ENCODE assay signal across 15 mouse cellular contexts in the genomic region with DNA sequence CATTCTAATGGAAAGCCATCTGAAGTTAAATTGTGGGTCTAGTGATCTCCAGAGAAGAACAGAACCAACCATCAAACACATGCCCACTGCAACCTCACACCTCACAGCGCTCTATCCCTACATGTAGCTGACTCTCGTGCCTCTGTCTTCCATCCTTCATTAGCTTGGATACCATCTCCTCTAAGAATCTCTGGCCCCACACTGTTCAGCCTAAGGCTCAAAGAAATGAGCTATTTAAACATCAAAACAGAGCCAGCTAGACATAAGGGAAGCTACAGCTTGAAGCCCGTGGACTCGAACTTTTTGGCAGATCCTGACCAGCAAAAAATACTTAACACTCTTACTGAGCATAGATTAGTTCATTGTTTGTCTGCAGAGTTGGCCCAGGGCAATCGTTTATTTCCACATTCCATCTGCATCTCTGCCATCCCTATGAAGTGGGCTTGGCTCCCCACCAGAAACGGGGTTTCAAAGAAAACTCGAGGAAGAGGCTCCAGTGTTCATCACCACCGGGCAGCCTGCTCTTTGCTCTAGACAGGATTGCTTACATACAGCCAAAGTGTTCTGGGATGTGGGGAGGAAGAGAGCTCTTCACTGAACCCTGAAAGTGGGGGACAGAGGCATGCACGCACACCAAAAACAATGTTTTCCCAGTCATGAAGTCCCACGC.
DNase-seq lines count a peak whose midpoint lies in the region; ATAC-seq and TF ChIP-seq lines count a peak whose summit lies in the region.
"Had no signal": no experiment of that assay in that cellular context is flagged by ENCODE, and none has a peak within 500 bp of the region (broad histone marks: within the 10 kb centered on the region; RNA-seq: fewer than 3 reads in every experiment).

No protein-coding gene starts in this region.

- H3K27me3 ChIP-seq in lung, embryonic 14.5 days (ENCODE audit: insufficient read depth, low read length), result no peaks in the 10 kb centered on the region
- no peaks in the 10 kb centered on the region for H3K27me3 ChIP-seq in forebrain, embryonic 16.5 days (replicated peaks; ENCODE audit: control insufficient read depth, insufficient read depth, low read length)
- H3K27me3 ChIP-seq: heart, embryonic 13.5 days; midbrain, embryonic 12.5 days had no signal

- DNase-seq in gastrocnemius, adult 2 months, result peak; percentile 24
- DNase-seq in gastrocnemius, adult 8-10 months (ENCODE audit: low spot score in 2 of 2), result no peak
- DNase-seq in lung, embryonic 14.5 days, result peak; percentile 75
- DNase-seq in lung, postnatal 36 days, result no peak
- DNase-seq in NIH3T3 (ENCODE audit: low read depth), result peak; percentile 21
- DNase-seq in kidney, postnatal 10 days, result no peak
- DNase-seq: adrenal gland, adult 8-10 months; cerebellum, adult 2 months; gastrocnemius, postnatal 36 days; heart, postnatal 4 days; liver had no signal

- 0 out of 2 replicates have a peak, but pooled peaks cover 7% of the 10 kb centered on the region for H3K4me1 ChIP-seq in lung, embryonic 14.5 days (ENCODE audit: insufficient read depth)
- peaks cover 6% of the 10 kb centered on the region for H3K4me1 ChIP-seq in forebrain, embryonic 16.5 days (replicated peaks; ENCODE audit: control insufficient read depth, insufficient read depth, low read length)
- H3K4me1 ChIP-seq: midbrain, embryonic 12.5 days had no signal

- H3K9me3 ChIP-seq in lung, embryonic 14.5 days (ENCODE audit: low read depth, low read length), result no peaks in the 10 kb centered on the region
- no peaks in the 10 kb centered on the region for H3K9me3 ChIP-seq in forebrain, embryonic 16.5 days (ENCODE audit: control insufficient read depth, low read length)
- H3K9me3 ChIP-seq: heart, embryonic 13.5 days; midbrain, embryonic 12.5 days had no signal

- WGBS in lung, embryonic 14.5 days, result 40% methylated on average over 10 of the region's 10 CpGs
- WGBS in forebrain, embryonic 16.5 days, result 41% methylated on average over 10 of the region's 10 CpGs

- intact Hi-C loops in gastrocnemius, adult 2 months (cut with DNase I), result no loop called here

- no peaks in the 10 kb centered on the region for H3K36me3 ChIP-seq in lung, embryonic 14.5 days (ENCODE audit: insufficient read depth)
- H3K36me3 ChIP-seq in forebrain, embryonic 16.5 days (ENCODE audit: control insufficient read depth, insufficient read depth), result no peaks in the 10 kb centered on the region
- H3K36me3 ChIP-seq: heart, embryonic 13.5 days; midbrain, embryonic 12.5 days had no signal

- no peak overlapping the region for H3K27ac ChIP-seq in gastrocnemius, adult 2 months
- peak overlapping the region; percentile 54; the same call in 1 of the 2 replicates for H3K27ac ChIP-seq in lung, embryonic 14.5 days (ENCODE audit: low read depth)
- no peak overlapping the region for H3K27ac ChIP-seq in forebrain, embryonic 16.5 days (ENCODE audit: low read length)
- H3K27ac ChIP-seq: heart, embryonic 13.5 days; macrophage; midbrain, embryonic 12.5 days had no signal

- no peak overlapping the region for H3K4me3 ChIP-seq in gastrocnemius, adult 2 months
- H3K4me3 ChIP-seq in lung, embryonic 14.5 days (ENCODE audit: low read depth, low read length), result no peak overlapping the region
- H3K4me3 ChIP-seq in forebrain, embryonic 16.5 days (replicated peaks; ENCODE audit: low read length), result no peak overlapping the region
- H3K4me3 ChIP-seq: heart, embryonic 13.5 days; midbrain, embryonic 12.5 days had no signal

- peak; percentile 52; the same call in 1 of the 2 replicates for ATAC-seq in lung, embryonic 14.5 days (ENCODE audit: insufficient read depth)
- peak; percentile 84 for ATAC-seq in forebrain, embryonic 16.5 days

- TF ChIP-seq CTCF in gastrocnemius, adult 2 months (IDR thresholded peaks at IDR 0.05), result no peak
- no peak for TF ChIP-seq CTCF in lung, embryonic 14.5 days (IDR thresholded peaks at IDR 0.05; ENCODE audit: low read depth)

- H3K4me2 ChIP-seq in lung, embryonic 14.5 days, result no peak overlapping the region
- H3K4me2 ChIP-seq in forebrain, embryonic 16.5 days (ENCODE audit: low read length), result no peak overlapping the region
- H3K4me2 ChIP-seq: heart, embryonic 13.5 days; midbrain, embryonic 12.5 days had no signal

- no peak overlapping the region; the same call in 1 of the 2 replicates for H3K9ac ChIP-seq in lung, embryonic 14.5 days
- H3K9ac ChIP-seq in forebrain, embryonic 16.5 days (replicated peaks; ENCODE audit: low read depth, low read length), result no peak overlapping the region
- H3K9ac ChIP-seq: heart, embryonic 13.5 days; midbrain, embryonic 12.5 days had no signal

Comparison
In these comparisons a context has a peak if more than half of its experiments do, and no peak if none do; other contexts are left out.
1. DNase-seq: peak in gastrocnemius, adult 2 months (single experiment), lung, embryonic 14.5 days (single experiment) and NIH3T3 (single experiment); none in gastrocnemius, adult 8-10 months (0 of 2), lung, postnatal 36 days (single experiment) and kidney, postnatal 10 days (single experiment).